Mouse (Mus musculus) lung, postnatal 0 days (tissue): Measurements from ENCODE around the gene Mtch2.

Source experiments
- CTCF ChIP-seq: IDR thresholded peaks from 2 replicates; pipeline ENCODE4 v1.5.1; 2016; ENCODE audit warnings: antibody characterized with exemption, mild to moderate bottlenecking
- EP300 ChIP-seq: IDR thresholded peaks from 2 replicates; pipeline ENCODE4 v1.6.1; 2016; ENCODE audit warnings: antibody characterized with exemption, mild to moderate bottlenecking, control low read depth

DNA sequence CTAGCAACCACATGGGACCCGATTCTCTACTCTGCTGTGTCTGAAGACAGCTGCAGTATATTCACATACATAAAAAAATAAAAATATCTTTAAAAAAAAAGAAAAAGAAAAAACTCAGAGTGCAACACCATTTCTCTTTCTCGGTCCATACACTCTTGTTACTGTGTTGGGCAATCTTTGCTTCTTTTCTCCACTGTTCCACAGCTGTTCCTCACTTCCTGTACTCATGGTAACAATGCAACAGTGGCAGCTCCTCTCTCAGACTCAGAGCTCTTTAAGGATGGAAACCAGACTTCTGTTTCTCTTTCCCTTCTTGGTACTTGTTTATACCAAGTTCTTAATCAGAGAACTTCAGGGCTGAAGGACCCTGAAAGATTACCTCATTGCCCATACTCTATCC is 56.4 kb downstream of the Mtch2 start:
- no peak for TF ChIP-seq CTCF
- TF ChIP-seq EP300: no peak
